ENCODE assay signal across 16 mouse cellular contexts in the genomic region with DNA sequence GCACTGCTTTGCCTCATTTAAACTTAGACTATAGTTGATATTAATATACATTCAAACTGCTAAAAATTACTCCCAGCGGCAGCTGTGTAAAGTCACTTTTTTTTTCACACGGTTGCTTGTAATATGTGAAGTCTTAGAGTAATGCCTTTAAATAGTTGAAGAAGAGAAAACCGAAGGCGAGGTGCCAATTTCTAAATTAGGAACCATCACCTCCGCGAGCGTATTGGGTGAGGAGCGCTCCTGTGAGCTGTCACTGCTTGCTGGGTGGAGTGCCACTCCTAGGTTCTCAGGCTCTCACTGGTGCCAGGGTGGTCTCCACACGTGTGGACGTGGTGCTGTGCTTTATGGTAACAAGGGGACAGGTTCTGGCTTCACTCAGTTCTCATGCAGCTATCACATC.
DNase-seq lines count a peak whose midpoint lies in the region; ATAC-seq lines count a peak whose summit lies in the region.
"Had no signal": no experiment of that assay in that cellular context is flagged by ENCODE, and none has a peak within 500 bp of the region (broad histone marks: within the 10 kb centered on the region; RNA-seq: fewer than 3 reads in every experiment).

No protein-coding gene starts in this region.

- H3K27me3 ChIP-seq in embryonic facial prominence, embryonic 14.5 days (replicated peaks; ENCODE audit: control insufficient read depth, insufficient read depth, low read length): no peaks in the 10 kb centered on the region
- no peaks in the 10 kb centered on the region for H3K27me3 ChIP-seq in embryonic facial prominence, embryonic 10.5 days (replicated peaks; ENCODE audit: low read depth, poor library complexity, severe bottlenecking)
- no peaks in the 10 kb centered on the region for H3K27me3 ChIP-seq in heart, embryonic 16.5 days (ENCODE audit: control insufficient read depth, insufficient read depth, low read length)
- H3K27me3 ChIP-seq: hindbrain, embryonic 12.5 days; midbrain, embryonic 12.5 days; neural tube, embryonic 12.5 days had no signal

- no peak overlapping the region for H3K9ac ChIP-seq in embryonic facial prominence, embryonic 14.5 days (ENCODE audit: low read depth, low read length)
- no peak overlapping the region for H3K9ac ChIP-seq in heart, embryonic 16.5 days (ENCODE audit: low read length)
- H3K9ac ChIP-seq: hindbrain, embryonic 12.5 days; midbrain, embryonic 12.5 days; neural tube, embryonic 12.5 days had no signal

- H3K4me3 ChIP-seq in embryonic facial prominence, embryonic 14.5 days (ENCODE audit: low read depth, low read length): no peak overlapping the region
- no peak overlapping the region for H3K4me3 ChIP-seq in embryonic facial prominence, embryonic 10.5 days
- no peak overlapping the region; the same call in 1 of the 2 replicates for H3K4me3 ChIP-seq in heart, embryonic 16.5 days (ENCODE audit: low read length)
- H3K4me3 ChIP-seq: hindbrain, embryonic 12.5 days; midbrain, embryonic 12.5 days; neural tube, embryonic 12.5 days had no signal

- WGBS in embryonic facial prominence, embryonic 14.5 days: 80% methylated on average over 10 of the region's 10 CpGs
- 88% methylated on average over 10 of the region's 10 CpGs for WGBS in embryonic facial prominence, embryonic 10.5 days
- WGBS in heart, embryonic 16.5 days: 37% methylated on average over 10 of the region's 10 CpGs

- no peak for ATAC-seq in embryonic facial prominence, embryonic 14.5 days (ENCODE audit: low read depth)
- no peak; the same call in 1 of the 2 replicates for ATAC-seq in heart, embryonic 16.5 days (replicated peaks; ENCODE audit: extremely low read depth, insufficient read depth, low FRiP score)

- no peak overlapping the region for H3K4me2 ChIP-seq in embryonic facial prominence, embryonic 14.5 days (ENCODE audit: low read depth, low read length)
- H3K4me2 ChIP-seq in heart, embryonic 16.5 days (ENCODE audit: low read depth, low read length): peak overlapping the region; percentile 45
- H3K4me2 ChIP-seq: hindbrain, embryonic 12.5 days; liver, embryonic 11.5 days; midbrain, embryonic 12.5 days; neural tube, embryonic 12.5 days had no signal

- no peaks in the 10 kb centered on the region for H3K9me3 ChIP-seq in embryonic facial prominence, embryonic 14.5 days (ENCODE audit: control insufficient read depth, low read length)
- H3K9me3 ChIP-seq in embryonic facial prominence, embryonic 10.5 days: no peaks in the 10 kb centered on the region
- no peaks in the 10 kb centered on the region for H3K9me3 ChIP-seq in heart, embryonic 16.5 days (replicated peaks; ENCODE audit: control insufficient read depth, low read length)
- H3K9me3 ChIP-seq: hindbrain, embryonic 12.5 days; midbrain, embryonic 12.5 days; neural tube, embryonic 12.5 days had no signal

- intact Hi-C loops in left cerebral cortex, postnatal 36 days (cut with DNase I): loop anchor here (2.0 kb wide), 1 partner anchor 84 kb away; no protein-coding TSS in a partner anchor

- no peak overlapping the region for H3K27ac ChIP-seq in embryonic facial prominence, embryonic 14.5 days (replicated peaks; ENCODE audit: low read depth, low read length)
- no peak overlapping the region for H3K27ac ChIP-seq in embryonic facial prominence, embryonic 10.5 days (replicated peaks)
- H3K27ac ChIP-seq in heart, embryonic 16.5 days (ENCODE audit: low read length): no peak overlapping the region
- H3K27ac ChIP-seq: hindbrain, embryonic 12.5 days; midbrain, embryonic 12.5 days; neural tube, embryonic 12.5 days had no signal

- peak; percentile 6 for DNase-seq in embryonic facial prominence, embryonic 14.5 days (ENCODE audit: low spot score)
- no peak for DNase-seq in embryonic facial prominence, embryonic 10.5 days (ENCODE audit: low spot score)
- DNase-seq in brain, adult 2 months (ENCODE audit: low read depth, low spot score): peak; percentile 84
- peak; percentile 27 to 33 for DNase-seq in left cerebral cortex, postnatal 36 days (ENCODE audit: low spot score in 2 of 2)
- no peak for DNase-seq in urinary bladder, postnatal 25 days (ENCODE audit: low spot score)
- DNase-seq in layer of hippocampus, adult 9-10 months (ENCODE audit: low spot score): no peak
- DNase-seq in spleen, postnatal 4 days (ENCODE audit: low spot score in 2 of 2): no peak
- DNase-seq: adrenal gland, postnatal 36 days; cerebellum, adult 11 months; lung, postnatal 10 days; thymus, adult 18-20 months had no signal

- no peaks in the 10 kb centered on the region for H3K4me1 ChIP-seq in embryonic facial prominence, embryonic 14.5 days (ENCODE audit: control insufficient read depth, insufficient read depth, low read length)
- no peaks in the 10 kb centered on the region for H3K4me1 ChIP-seq in embryonic facial prominence, embryonic 10.5 days
- H3K4me1 ChIP-seq in heart, embryonic 16.5 days (ENCODE audit: control insufficient read depth, insufficient read depth, low read length): peaks cover 6% of the 10 kb centered on the region
- H3K4me1 ChIP-seq: hindbrain, embryonic 12.5 days; midbrain, embryonic 12.5 days; neural tube, embryonic 12.5 days had no signal

- H3K36me3 ChIP-seq in embryonic facial prominence, embryonic 14.5 days (ENCODE audit: control insufficient read depth, insufficient read depth, low read length): no peaks in the 10 kb centered on the region
- H3K36me3 ChIP-seq in embryonic facial prominence, embryonic 10.5 days (replicated peaks): no peaks in the 10 kb centered on the region
- no peaks in the 10 kb centered on the region for H3K36me3 ChIP-seq in heart, embryonic 16.5 days (ENCODE audit: control insufficient read depth, insufficient read depth)
- H3K36me3 ChIP-seq: hindbrain, embryonic 12.5 days; midbrain, embryonic 12.5 days; neural tube, embryonic 12.5 days had no signal

Comparison
In these comparisons a context has a peak if more than half of its experiments do, and no peak if none do; other contexts are left out.
1. DNase-seq: peak in embryonic facial prominence, embryonic 14.5 days (single experiment), brain, adult 2 months (single experiment) and left cerebral cortex, postnatal 36 days (2 of 2); none in embryonic facial prominence, embryonic 10.5 days (single experiment), urinary bladder, postnatal 25 days (single experiment), layer of hippocampus, adult 9-10 months (single experiment) and spleen, postnatal 4 days (0 of 2).